Mouse (Mus musculus): ENCODE measurements at regions not wholly inside any gene's neighbourhood (a gene's known extent, or its start where the extent isn't known, plus 50 kb on each side); places are given as distances from the start of the nearest gene placed in this dataset.

DNA sequence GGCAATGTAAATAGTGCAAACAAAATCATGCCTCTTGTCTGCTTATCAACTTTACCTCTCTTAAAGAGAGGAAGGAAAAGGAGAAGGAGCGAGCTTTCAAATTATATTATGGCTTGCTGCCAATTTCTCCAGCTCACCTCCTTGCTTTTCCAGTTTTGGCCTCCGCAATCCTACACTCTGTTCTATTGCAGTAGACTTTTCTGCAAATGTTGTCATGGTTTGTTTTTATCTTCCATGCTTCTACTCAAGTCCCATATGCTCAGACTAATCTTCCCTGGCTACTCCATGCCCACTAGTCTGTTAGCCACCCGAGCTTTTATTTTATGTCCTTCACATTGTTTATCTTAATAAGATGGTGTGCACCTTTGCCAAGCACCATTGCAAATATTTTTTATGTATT is 168.0 kb upstream of the Osr1 start:
- no peak for ATAC-seq
- no peaks in the 10 kb centered on the region for H3K36me3 ChIP-seq (ENCODE audit: control insufficient read depth, insufficient read depth, low read length)
- H3K4me3 ChIP-seq (ENCODE audit: low read length), result no peak overlapping the region
- no peaks in the 10 kb centered on the region for H3K27me3 ChIP-seq (replicated peaks; ENCODE audit: control insufficient read depth, insufficient read depth, low read length)
- no peak overlapping the region for H3K4me2 ChIP-seq (ENCODE audit: low read length)
- H3K4me1 ChIP-seq (ENCODE audit: control insufficient read depth, insufficient read depth, low read depth, low read length), result no peaks in the 10 kb centered on the region
- H3K9me3 ChIP-seq (ENCODE audit: control insufficient read depth, low read length), result no peaks in the 10 kb centered on the region
- WGBS, result 88% methylated on average over 3 of the region's 3 CpGs
- no peak overlapping the region for H3K27ac ChIP-seq (ENCODE audit: low read depth, low read length)
- no peak overlapping the region for H3K9ac ChIP-seq (ENCODE audit: low read depth, low read length)

- Histone ChIP-seq H3K4me2 (ENCODE audit: low read length) (no peak overlapping the region), H3K4me3 (ENCODE audit: low read length) (no peak overlapping the region), H3K4me1 (ENCODE audit: control insufficient read depth, insufficient read depth, low read depth, low read length) (no peaks in the 10 kb centered on the region), H3K27ac (ENCODE audit: low read depth, low read length) (no peak overlapping the region), H3K9me3 (ENCODE audit: control insufficient read depth, low read length) (no peaks in the 10 kb centered on the region), H3K27me3 (replicated peaks; ENCODE audit: control insufficient read depth, insufficient read depth, low read length) (no peaks in the 10 kb centered on the region), H3K36me3 (ENCODE audit: control insufficient read depth, insufficient read depth, low read length) (no peaks in the 10 kb centered on the region), H3K9ac (ENCODE audit: low read depth, low read length) (no peak overlapping the region)
- no peak for ATAC-seq
- 67% methylated on average over 7 of the region's 7 CpGs for WGBS
These were observed 164.9 kb upstream of the Osr1 start for GRCm38 (mm10) chr12:9404981-9405380.

DNA sequence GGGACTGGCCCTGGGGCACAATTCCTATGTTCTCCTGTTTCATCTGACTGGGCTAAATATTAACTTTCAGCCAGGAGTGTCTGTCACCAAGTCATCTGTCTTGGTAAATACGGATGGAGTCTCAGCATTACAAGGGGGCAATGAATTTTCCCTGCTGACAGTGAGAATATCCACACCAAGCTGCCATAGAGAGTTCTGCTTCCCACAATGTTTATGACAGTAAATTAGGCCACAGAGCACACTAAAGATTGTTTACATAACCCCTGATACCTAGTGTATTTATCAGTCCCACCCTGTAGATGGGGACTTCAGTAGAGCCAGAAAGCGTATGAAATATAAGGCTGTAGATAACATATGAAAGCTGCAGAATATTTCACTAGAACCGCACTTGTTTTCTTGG is 150.6 kb upstream of the Osr1 start:
- Histone ChIP-seq H3K4me3 (ENCODE audit: low read length) (no peak overlapping the region), H3K9ac (ENCODE audit: low read depth, low read length) (no peak overlapping the region), H3K27me3 (replicated peaks; ENCODE audit: control insufficient read depth, insufficient read depth, low read length) (no peaks in the 10 kb centered on the region), H3K9me3 (ENCODE audit: control insufficient read depth, low read length) (no peaks in the 10 kb centered on the region), H3K4me2 (ENCODE audit: low read length) (no peak overlapping the region), H3K36me3 (ENCODE audit: control insufficient read depth, insufficient read depth, low read length) (no peaks in the 10 kb centered on the region), H3K27ac (ENCODE audit: low read depth, low read length) (no peak overlapping the region), H3K4me1 (ENCODE audit: control insufficient read depth, insufficient read depth, low read depth, low read length) (no peaks in the 10 kb centered on the region)
- ATAC-seq, result no peak
- WGBS, result 76% methylated on average over 3 of the region's 3 CpGs

GRCm38 (mm10) chr12:9430656-9431055 is 139.3 kb upstream of the Osr1 start:
- no peak overlapping the region for H3K4me3 ChIP-seq (ENCODE audit: low read length)
- no peaks in the 10 kb centered on the region for H3K4me1 ChIP-seq (ENCODE audit: control insufficient read depth, insufficient read depth, low read depth, low read length)
- H3K27ac ChIP-seq (ENCODE audit: low read depth, low read length), result no peak overlapping the region
- H3K4me2 ChIP-seq (ENCODE audit: low read length), result no peak overlapping the region
- 0 out of 2 replicates have a peak, but pooled peaks cover 2% of the 10 kb centered on the region for H3K9me3 ChIP-seq (ENCODE audit: control insufficient read depth, low read length)
- no peak overlapping the region for H3K9ac ChIP-seq (ENCODE audit: low read depth, low read length)
- no peaks in the 10 kb centered on the region for H3K27me3 ChIP-seq (replicated peaks; ENCODE audit: control insufficient read depth, insufficient read depth, low read length)
- no peak for ATAC-seq
- no peaks in the 10 kb centered on the region for H3K36me3 ChIP-seq (ENCODE audit: control insufficient read depth, insufficient read depth, low read length)
- WGBS, result 77% methylated on average over 3 of the region's 3 CpGs

GRCm38 (mm10) chr12:9438575-9439161 is 131.2 kb upstream of the Osr1 start:
- no peak overlapping the region for H3K4me2 ChIP-seq (ENCODE audit: low read length)
- H3K27me3 ChIP-seq (replicated peaks; ENCODE audit: control insufficient read depth, insufficient read depth, low read length), result no peaks in the 10 kb centered on the region
- H3K4me3 ChIP-seq (ENCODE audit: low read length), result no peak overlapping the region
- H3K9ac ChIP-seq (ENCODE audit: low read depth, low read length), result no peak overlapping the region
- H3K27ac ChIP-seq (ENCODE audit: low read depth, low read length), result no peak overlapping the region
- 71% methylated on average over 9 of the region's 9 CpGs for WGBS
- no peaks in the 10 kb centered on the region for H3K36me3 ChIP-seq (ENCODE audit: control insufficient read depth, insufficient read depth, low read length)
- ATAC-seq, result no peak
- H3K4me1 ChIP-seq (ENCODE audit: control insufficient read depth, insufficient read depth, low read depth, low read length), result no peaks in the 10 kb centered on the region
- H3K9me3 ChIP-seq (ENCODE audit: control insufficient read depth, low read length), result no peaks in the 10 kb centered on the region

GRCm38 (mm10) chr12:9450620-9451019 is 119.3 kb upstream of the Osr1 start:
- Histone ChIP-seq H3K4me2 (ENCODE audit: low read length) (no peak overlapping the region), H3K27ac (ENCODE audit: low read depth, low read length) (no peak overlapping the region), H3K27me3 (replicated peaks; ENCODE audit: control insufficient read depth, insufficient read depth, low read length) (no peaks in the 10 kb centered on the region), H3K36me3 (ENCODE audit: control insufficient read depth, insufficient read depth, low read length) (no peaks in the 10 kb centered on the region), H3K4me1 (ENCODE audit: control insufficient read depth, insufficient read depth, low read depth, low read length) (no peaks in the 10 kb centered on the region), H3K9ac (ENCODE audit: low read depth, low read length) (no peak overlapping the region), H3K4me3 (ENCODE audit: low read length) (no peak overlapping the region), H3K9me3 (ENCODE audit: control insufficient read depth, low read length) (no peaks in the 10 kb centered on the region)
- WGBS, result 60% methylated on average over 3 of the region's 3 CpGs
- ATAC-seq, result no peak

- 83% methylated on average over 3 of the region's 3 CpGs for WGBS
- no peak overlapping the region for H3K27ac ChIP-seq (ENCODE audit: low read depth, low read length)
- ATAC-seq, result no peak
These were observed 109.7 kb upstream of the Osr1 start for GRCm38 (mm10) chr12:9460193-9460592.

GRCm38 (mm10) chr12:9469655-9470470 is 100.1 kb upstream of the Osr1 start:
- WGBS, result 79% methylated on average over 3 of the region's 3 CpGs
- Histone ChIP-seq H3K27ac (ENCODE audit: low read depth, low read length) (no peak overlapping the region), H3K4me2 (ENCODE audit: low read length) (no peak overlapping the region), H3K36me3 (ENCODE audit: control insufficient read depth, insufficient read depth, low read length) (no peaks in the 10 kb centered on the region), H3K9me3 (ENCODE audit: control insufficient read depth, low read length) (no peaks in the 10 kb centered on the region), H3K27me3 (replicated peaks; ENCODE audit: control insufficient read depth, insufficient read depth, low read length) (no peaks in the 10 kb centered on the region), H3K4me1 (ENCODE audit: control insufficient read depth, insufficient read depth, low read depth, low read length) (no peaks in the 10 kb centered on the region), H3K9ac (ENCODE audit: low read depth, low read length) (no peak overlapping the region), H3K4me3 (ENCODE audit: low read length) (no peak overlapping the region)
- no peak for ATAC-seq

More at GRCm38 (mm10) chr12:9460193-9460592, 109.7 kb upstream of the Osr1 start:
- Histone ChIP-seq H3K9me3 (ENCODE audit: control insufficient read depth, low read length) (no peaks in the 10 kb centered on the region), H3K36me3 (ENCODE audit: control insufficient read depth, insufficient read depth, low read length) (no peaks in the 10 kb centered on the region), H3K4me2 (ENCODE audit: low read length) (no peak overlapping the region), H3K9ac (ENCODE audit: low read depth, low read length) (no peak overlapping the region), H3K4me3 (ENCODE audit: low read length) (no peak overlapping the region), H3K4me1 (ENCODE audit: control insufficient read depth, insufficient read depth, low read depth, low read length) (no peaks in the 10 kb centered on the region), H3K27me3 (replicated peaks; ENCODE audit: control insufficient read depth, insufficient read depth, low read length) (no peaks in the 10 kb centered on the region)

DNA sequence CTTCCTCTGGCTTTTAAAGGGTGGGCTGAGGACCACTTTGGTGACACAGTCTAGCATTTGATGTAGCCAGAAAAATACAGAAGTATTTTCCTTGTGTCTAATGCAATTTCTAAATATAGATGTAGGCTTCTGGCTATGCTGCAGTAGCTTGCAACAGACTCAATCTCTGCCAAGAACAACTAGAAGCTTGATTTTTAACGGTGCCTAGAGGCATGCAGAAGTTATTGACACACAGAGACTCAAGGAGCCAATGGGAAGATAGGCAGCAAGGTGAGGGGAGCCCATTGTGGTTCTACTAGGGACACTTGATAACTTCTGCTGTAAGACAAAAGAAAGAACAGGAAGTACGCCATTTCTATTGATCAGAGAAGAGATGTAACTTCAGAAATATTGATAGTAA is 94.1 kb upstream of the Osr1 start:
- H3K36me3 ChIP-seq (ENCODE audit: control insufficient read depth, insufficient read depth, low read length), result no peaks in the 10 kb centered on the region
- H3K4me1 ChIP-seq (ENCODE audit: control insufficient read depth, insufficient read depth, low read depth, low read length), result no peaks in the 10 kb centered on the region
- no peak overlapping the region for H3K4me2 ChIP-seq (ENCODE audit: low read length)
- no peaks in the 10 kb centered on the region for H3K27me3 ChIP-seq (replicated peaks; ENCODE audit: control insufficient read depth, insufficient read depth, low read length)
- H3K4me3 ChIP-seq (ENCODE audit: low read length), result no peak overlapping the region
- no peak overlapping the region for H3K9ac ChIP-seq (ENCODE audit: low read depth, low read length)
- no peaks in the 10 kb centered on the region for H3K9me3 ChIP-seq (ENCODE audit: control insufficient read depth, low read length)
- WGBS, result 76% methylated on average over 2 of the region's 2 CpGs
- H3K27ac ChIP-seq (ENCODE audit: low read depth, low read length), result no peak overlapping the region
- ATAC-seq, result no peak
